Mouse (Mus musculus): Measurements from ENCODE around the gene Meis2.

DNA sequence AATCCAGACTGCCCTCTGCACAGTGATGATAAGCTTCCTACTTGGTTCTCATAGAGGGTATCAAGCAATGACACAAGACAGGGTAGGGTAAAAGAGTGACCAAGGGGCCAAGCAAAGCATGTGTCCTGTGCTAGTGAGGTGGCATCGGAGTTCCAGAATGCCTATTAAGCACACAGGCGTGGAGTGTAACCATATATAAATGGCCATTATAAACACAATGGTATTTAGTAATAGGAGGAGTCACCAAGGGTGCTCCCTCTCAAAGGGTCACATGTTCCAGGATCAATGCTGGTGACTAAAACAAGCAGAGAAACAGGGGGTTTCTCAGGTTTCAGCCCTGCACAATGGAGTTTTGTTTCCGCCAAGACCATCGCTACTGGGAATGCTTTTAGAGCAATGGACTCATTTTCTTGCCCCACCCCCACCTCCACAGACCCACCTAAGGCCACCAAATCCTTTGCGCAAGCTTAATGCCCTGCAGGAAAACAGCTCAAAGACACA is 45.1 kb downstream of the Meis2 start:
- TF ChIP-seq MAFK (IDR thresholded peaks at IDR 0.05; ENCODE audit: insufficient read depth, low read depth, low read length) (no peak), ZNF384 (IDR thresholded peaks at IDR 0.05; ENCODE audit: low read depth, low read length) (no peak), ZC3H11A (IDR thresholded peaks at IDR 0.05; ENCODE audit: borderline replicate concordance, low read depth, low read length) (no peak), CHD2 (IDR thresholded peaks at IDR 0.05; ENCODE audit: low read depth, low read length) (no peak)

Data from ES-E14 (cell line).